Mouse (Mus musculus) liver, adult (tissue): ENCODE results near the gene Rtcb.

Experiments
- GATA4 ChIP-seq: IDR thresholded peaks from 2 replicates; pipeline ENCODE4 v1.6.1; 2014; ENCODE audit warnings: mild to moderate bottlenecking, low read length; ENCODE audit not compliant: insufficient replicate concordance

Rtcb gene

DNA sequence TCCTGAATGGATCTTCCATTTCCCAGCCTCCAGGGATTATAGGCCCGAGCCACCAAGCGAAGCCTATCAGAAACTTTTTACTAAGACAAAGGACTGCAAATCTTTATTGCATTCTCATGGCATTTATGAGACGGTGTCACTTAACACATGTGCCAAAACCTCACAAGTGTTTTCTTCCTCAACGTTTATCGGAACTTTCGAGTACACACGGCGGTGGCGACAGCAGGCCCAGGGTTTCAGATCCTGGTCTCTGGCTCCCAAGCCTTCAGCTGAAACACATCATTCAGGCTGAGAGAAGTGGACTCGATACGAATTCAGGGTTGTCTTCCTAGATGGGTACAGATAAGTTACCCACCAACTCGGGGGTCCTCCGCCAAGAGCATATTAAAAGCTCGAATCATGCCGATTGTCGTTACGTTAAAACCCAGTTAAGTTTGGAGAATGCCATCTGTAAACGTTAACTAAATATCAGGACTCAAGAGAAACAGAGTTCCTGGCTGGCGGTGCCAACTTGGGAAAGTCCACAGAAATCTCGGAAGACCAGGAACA lies 678 bp downstream of the Rtcb start:
- TF ChIP-seq GATA4 = no peak

DNA sequence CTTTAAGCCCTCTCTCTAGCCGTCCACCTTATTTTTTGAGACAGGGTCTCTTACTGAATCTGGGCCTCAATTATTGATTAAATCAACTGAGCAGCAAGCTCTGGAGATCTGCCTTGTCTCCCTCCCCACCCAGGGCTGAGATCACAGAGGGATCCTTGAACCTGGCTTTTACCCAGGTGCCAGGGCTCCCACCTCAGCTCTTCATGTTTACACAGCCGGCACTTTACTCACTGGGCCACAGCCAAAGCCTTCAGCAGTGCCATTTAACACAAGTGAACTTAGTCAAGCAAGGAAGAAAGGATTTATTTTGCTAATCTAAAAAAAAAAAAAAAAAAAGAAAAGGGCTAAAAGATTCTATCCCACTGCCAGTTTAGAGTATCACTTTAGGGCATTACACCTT lies 3.2 kb downstream of the Rtcb start:
- TF ChIP-seq GATA4 = no peak

DNA sequence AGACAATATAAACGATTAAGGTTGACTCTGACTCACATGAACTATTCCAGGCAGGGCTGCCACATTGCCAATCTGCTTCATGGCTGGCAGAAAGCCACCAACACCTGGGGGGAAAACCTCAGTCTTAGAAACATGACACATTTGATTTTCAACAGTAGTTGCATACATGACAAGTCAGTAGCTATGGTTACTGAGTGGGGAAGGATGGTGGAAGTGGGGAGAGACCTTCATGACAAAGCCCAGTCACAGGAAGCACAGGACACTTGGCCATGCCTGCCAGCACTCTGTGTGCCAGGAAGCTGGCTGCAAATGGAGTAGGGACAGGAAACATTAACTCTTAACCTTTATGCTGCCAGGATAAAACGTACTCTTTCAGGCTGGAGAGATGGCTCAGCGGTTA lies 4.2 kb downstream of the Rtcb start:
- TF ChIP-seq GATA4 = no peak

- TF ChIP-seq GATA4 = no peak
Measured at GRCm38 (mm10) chr10:85951765-85952443, 5.7 kb downstream of the Rtcb start.

GRCm38 (mm10) chr10:85948483-85949196 lies 9.0 kb downstream of the Rtcb start:
- TF ChIP-seq GATA4 = no peak

DNA sequence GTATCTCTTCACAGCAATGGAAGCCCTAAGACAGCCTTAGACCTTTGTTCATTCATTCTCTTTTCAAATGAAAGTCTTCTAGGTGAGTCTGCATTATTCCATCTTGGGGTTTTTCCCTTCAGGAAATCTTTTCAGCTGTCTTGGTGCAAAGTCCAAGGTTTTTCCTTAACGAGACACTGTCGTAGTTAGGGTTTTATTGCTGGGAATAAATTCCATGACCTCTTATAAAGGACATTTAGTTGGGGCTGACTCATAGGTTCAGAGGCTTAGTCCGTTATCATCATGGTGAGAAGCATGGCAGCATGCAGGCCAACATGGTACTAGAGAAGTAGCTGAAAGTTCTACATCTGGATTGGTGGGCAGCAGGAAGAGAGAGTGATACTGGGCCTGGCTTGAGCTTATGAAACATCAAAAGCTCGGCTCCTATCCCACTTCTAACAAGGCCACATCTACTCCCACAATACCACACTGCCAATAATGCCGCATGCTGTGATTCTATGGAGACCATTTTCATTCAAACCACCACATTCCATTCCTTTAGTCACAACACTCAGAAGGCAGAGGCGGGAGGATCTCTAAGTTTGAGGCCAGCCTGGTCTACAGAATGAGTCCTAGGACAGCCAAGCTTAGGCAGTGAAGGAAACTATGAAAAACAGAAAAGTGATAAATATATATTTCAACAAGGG lies 21.2 kb downstream of the Rtcb start:
- TF ChIP-seq GATA4 = no peak

DNA sequence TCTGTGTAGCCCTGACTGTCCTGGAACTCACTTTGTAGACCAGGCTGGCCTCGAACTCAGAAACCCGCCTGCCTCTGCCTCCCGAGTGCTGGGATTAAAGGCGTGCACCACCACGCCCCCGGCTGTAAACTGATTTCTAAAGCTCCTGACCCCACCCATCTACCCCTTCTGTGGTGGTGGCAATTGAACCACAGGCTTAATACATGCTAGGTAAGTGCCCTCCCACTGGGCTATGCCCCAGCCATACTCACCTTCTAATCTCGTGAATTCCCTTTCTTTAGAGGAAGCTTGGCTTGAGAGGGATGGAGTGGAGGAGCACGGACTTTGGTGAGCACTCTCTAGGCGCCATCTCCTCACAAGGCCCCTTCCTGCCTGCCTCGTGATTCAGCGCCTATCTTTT lies 27.7 kb downstream of the Rtcb start:
- TF ChIP-seq GATA4 = no peak

DNA sequence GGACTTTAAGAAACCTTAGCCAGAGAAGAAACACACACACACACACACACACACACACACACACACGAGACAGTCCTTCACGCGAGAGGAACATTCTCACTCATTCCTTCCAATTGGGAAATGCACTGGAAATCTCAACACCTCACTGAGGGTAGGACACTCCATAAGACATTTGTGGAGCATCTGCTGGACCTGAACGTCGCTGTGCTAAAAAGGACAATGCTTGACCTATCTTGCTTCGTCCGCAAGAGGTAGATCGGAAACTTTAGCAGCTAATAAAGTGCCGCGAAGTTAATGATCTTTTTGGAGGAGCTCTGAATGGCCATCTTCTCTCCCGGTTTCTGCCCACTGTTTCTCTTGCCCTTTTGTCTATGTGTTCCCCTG lies 28.4 kb downstream of the Rtcb start:
- no peak for TF ChIP-seq GATA4

DNA sequence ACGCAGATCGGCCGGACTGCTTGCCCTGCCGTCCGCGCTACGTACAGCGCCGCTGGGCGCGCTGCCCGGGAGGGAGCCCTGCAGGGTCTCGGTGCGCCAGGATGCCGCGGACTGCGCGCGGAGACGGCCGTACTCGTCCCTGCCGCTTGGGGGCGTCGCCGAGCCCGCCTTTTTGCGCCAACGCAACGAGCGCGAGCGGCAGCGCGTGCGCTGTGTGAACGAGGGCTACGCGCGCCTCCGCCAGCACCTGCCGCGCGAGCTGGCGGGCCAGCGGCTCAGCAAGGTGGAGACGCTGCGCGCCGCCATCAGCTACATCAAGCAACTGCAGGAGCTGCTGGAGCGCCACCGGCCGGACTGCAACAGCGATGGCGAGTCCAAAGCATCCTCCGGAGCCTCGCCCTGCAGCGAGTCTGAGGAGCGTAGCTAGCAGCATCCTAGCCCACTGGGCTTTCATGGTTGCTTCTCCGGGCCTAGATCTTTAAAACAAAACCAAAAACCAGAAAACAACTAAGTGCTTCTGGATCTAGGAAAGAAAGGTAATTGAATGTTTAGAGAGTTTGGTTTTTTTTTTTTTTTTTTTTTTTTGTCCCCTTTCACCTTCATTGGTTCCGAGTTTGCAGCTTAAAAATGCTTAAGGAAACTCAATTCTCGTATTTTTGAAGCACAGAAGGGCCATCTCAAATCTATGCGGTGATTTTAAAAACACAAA lies 29.0 kb downstream of the Rtcb start:
- no peak for TF ChIP-seq GATA4

- TF ChIP-seq GATA4 = no peak
Measured at GRCm38 (mm10) chr10:85927676-85928445, 29.8 kb downstream of the Rtcb start, which contains the start of gene Ascl4. Ascl4 (plus strand) TSS chr10:85927681.

DNA sequence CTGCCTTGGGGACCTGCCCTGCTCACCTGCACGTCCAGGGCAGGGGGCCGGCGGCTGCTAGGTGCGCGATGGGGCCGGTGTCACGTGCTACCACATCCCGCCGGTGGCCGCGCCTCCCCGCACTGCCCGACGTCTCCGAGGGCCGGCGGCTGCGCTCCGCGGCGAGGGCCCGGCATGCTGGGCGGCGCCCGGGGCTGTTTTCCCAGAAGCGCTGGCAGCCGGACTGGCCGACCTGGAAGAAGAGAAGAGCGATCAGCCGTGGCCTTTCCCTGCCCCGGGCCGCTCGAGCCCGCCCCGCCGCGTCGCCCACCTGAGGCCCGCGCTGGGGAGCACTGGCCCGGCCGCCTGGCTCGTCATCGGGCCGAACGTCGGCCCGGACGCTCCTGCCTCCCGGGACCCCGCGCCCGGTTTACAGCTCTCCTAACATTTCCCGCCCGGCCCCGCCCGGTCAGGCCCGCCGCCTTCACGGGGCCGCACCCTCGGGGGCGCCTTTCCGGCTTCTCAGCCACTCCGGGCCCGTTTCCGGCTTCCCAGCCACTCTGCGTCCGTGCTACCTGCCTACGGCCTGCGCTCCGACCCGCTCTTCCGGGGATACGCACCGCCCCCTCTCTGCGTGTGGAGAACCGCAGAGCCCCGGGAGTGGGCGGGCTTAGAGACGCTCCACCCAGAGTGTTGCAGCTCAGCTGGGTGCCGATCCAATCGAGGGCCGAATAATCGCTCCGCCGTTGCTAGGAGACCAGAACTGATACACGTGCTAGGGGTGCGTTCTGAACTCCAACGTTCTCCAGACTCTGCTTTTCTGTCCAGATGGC lies 40.9 kb downstream of the Rtcb start, which contains the start of gene Prdm4:
Gene Prdm4 (minus strand): TSS at position 645 of the 812 bp plus-strand sequence.
- TF ChIP-seq GATA4 = peak; percentile 25; the same call in 1 of the 2 replicates
